Mouse (Mus musculus) regulatory T cell (primary cell): ENCODE data around the gene AF366264.
"Not testable (repeated sequence)": the region's sequence is repeated elsewhere in the genome, so short reads cannot be mapped to it uniquely, and the experiment has no call there.

Experiments used
- in situ Hi-C: fragments of 300-600 bp; cut with MboI, MseI; formaldehyde crosslinking; loops from one replicate; pipeline ENCODE4 v1.15.1; 2025; ENCODE audit warnings: high pct_unique_total_duplicates

Gene AF366264

DNA sequence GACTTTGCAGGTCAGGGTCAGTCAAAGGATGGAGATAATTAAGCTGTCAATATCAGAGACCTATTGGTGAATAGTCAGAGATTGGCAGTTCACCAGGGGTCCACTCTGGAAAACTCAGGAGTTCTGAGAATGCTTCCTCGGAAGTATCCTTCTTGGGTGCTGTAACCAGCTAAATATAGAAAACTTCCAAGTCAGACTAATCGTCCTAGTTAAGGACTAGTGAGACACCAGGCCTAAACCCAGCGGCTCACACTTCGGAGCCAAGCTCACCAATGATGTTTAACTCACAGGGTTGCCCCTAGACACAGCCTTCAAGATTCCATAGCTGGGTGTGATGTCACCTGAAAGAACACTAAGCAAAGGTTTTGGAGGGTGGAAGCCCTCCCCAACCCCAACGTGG is at the start of gene AF366264:
Gene AF366264 (minus strand): TSS at position 101 of the 400 bp plus-strand sequence.
- in situ Hi-C loops, result not testable (repeated sequence)

DNA sequence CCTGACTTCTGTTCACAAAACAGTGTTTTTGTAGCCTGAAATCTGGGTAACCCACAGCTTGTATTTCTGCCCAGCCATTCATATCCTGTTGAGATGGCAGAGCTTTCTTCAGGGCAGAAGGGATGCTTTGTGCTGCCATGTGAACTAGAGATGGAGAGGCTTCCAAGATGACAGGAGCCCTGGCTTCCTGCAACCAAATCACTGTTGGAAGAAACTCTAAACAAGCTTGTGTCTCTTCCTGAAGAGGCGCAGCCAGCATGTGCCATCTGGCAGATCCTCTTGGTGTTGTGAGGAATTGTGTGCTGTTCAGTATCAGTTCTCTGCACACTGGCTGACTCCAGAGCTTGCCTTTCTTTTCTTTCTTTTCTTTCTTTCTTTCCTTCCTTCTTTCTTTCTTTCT is 5.1 kb upstream of the AF366264 start:
- in situ Hi-C loops, result not testable (repeated sequence)

GRCm38 (mm10) chr8:13828598-13829172 is 9.5 kb downstream of the AF366264 start:
- in situ Hi-C loops, result no loop called here

DNA sequence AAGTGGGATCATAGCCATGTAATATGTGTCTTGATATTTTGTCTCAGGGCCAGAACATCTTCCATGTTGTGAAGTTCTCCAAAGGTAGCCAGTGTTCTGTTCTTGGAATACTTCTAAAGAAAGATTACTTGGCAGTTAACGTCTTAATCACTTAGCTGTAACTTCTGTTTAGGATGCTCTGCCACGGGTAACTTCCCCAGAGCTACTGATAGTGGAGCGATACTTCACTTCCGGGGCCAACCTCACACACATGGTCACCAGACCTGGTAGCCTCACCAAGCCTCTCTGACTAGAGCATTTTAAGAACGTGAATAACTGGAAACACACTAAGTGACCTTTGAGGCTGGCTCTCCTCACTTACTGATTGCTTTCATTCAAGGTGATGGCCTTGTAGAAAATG is 38.6 kb downstream of the AF366264 start:
- in situ Hi-C loops, result no loop called here

- in situ Hi-C loops, result no loop called here
These were observed 40.5 kb downstream of the AF366264 start for GRCm38 (mm10) chr8:13797676-13798075.

DNA sequence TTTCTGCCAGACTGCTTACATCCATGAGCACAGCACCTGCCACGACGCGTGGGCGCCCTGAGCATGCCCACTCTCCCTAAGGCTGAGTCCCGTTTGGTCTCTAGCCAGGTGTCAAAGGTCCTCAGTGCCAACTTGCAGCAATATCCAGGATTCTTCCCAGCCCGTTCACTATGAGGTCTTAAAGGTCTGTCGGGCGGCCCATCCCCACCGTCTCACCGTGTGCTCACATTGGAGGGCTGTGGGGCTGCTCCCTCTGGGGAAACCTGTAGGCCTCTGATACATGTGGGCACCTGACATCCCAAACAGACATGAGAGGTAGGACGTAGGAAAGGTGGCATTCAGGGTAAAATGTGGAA is 44.5 kb downstream of the AF366264 start:
- in situ Hi-C loops, result no loop called here

- in situ Hi-C loops, result no loop called here
These were observed 45.0 kb downstream of the AF366264 start for GRCm38 (mm10) chr8:13793097-13793745.

DNA sequence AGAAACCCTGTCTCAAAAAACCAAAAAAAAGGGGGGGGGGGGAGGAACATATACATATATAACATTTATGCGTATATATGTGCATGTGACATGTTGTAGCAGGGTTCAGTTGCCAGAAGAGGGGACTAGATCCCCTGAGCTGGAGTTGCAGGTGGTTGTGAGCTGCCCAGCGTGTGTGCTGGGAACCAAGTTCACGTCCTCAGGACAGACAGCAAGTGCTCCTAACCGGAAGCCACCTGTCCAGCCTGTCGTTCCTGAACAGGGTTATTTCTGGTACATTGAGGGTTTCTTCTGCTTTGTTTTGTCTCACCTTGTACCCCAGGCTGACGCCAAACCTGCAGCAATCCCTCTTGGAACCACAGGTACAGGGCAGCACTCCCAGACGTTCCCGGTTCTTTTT is 48.6 kb downstream of the AF366264 start:
- in situ Hi-C loops, result loop anchor here (10.0 kb wide), 1 partner anchor 85 kb away; no protein-coding TSS in a partner anchor

DNA sequence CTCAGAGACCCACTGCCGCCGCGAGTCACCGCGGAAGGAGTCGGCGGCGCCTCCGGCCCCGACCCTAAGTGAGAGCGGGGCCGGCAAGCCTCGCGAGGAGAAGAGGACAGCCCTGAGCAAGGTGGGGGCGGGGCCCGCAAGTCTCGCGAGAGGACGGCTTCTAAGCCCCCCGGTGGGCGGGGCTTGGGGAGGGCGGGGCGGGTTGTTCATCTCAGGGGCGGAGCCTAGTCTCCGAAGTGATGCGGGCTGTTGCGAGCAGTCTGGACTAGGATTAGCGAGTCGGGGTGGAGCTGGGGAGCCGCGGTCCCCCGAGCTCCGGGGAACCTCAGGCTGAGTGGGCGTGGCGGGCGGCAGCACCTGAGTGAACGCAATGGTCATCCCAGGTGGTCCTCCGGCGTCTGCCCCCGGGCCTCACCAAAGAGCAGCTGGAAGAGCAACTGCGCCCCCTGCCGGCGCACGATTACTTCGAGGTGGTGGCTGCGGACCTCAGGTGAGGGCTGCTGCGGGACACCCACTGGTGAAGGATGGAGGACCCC is 52.4 kb downstream of the AF366264 start:
- in situ Hi-C loops, result loop anchor here (10.0 kb wide), 1 partner anchor 89 kb away; no protein-coding TSS in a partner anchor

DNA sequence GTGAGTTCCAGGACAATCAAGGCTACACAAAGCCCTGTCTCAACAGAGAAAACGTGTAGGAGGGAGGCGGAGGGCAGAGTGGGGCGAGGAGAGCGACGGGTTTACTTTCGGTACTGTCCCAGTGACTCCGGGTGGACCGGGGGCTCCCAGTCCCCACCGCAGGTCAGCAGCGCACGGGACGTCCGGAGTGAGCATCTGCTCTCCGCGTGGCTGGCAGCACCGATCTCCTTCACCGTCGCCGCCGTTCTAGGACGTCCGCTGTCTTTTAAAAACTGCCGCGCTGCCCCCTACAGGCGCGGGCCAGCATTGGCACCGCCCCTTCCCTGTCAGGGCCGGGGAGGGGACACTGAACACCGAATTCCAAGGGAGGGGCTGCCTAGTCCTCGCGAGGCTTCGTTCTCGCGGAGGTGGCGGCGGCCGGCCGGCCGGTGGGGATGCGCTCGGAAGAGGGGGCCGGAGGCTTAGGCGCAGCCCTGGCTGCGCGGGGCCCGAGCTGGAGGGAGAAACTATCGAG is 52.9 kb downstream of the AF366264 start, which contains the start of gene Upf3a:
Gene Upf3a (plus strand): TSS at position 366 of the 514 bp plus-strand sequence.
- in situ Hi-C loops, result loop anchor here (10.0 kb wide), 1 partner anchor 89 kb away; no protein-coding TSS in a partner anchor
